10 mouse cellular contexts compared by ENCODE assay signal in the genomic region with DNA sequence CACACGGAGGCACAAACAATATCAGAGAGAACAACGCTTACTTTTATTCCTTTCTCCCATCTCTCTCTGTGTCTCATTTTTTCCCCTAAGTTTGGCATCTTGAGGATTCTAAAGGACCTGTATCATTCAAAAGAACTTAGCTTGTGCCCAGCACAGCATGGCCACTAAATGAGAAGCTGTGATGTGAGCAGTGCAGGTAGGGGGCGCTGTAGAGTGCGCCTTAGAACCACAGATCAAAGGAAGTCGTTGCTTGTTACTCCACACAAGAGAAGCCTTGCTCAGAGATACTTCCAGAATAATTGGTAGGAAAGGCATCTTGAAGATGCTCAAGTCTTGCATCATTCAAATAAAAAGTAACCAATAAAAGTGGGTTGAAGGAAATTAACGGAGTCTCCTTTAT.
DNase-seq lines count a peak whose midpoint lies in the region; ATAC-seq and TF ChIP-seq lines count a peak whose summit lies in the region.
"Had no signal": no experiment of that assay in that cellular context is flagged by ENCODE, and none has a peak within 500 bp of the region (broad histone marks: within the 10 kb centered on the region; RNA-seq: fewer than 3 reads in every experiment).

No protein-coding gene starts in this region.

- H3K4me2 ChIP-seq in liver, embryonic 12.5 days = no peak overlapping the region
- H3K4me2 ChIP-seq: hindbrain, embryonic 15.5 days; neural tube, embryonic 13.5 days had no signal

- WGBS in liver, adult 2 months = 37% methylated on average over 6 of the region's 6 CpGs
- WGBS in liver, embryonic 12.5 days (ENCODE audit: insufficient replicate concordance) = 32% methylated on average over 6 of the region's 6 CpGs
- 39% methylated on average over 6 of the region's 6 CpGs for WGBS in cerebellum, adult 2 months

- intact Hi-C loops in heart, postnatal 14 days (cut with DNase I) = loop anchor here (2.0 to 10.0 kb wide), 4 partner anchors 99 to 971 kb away; a partner anchor contains a TSS

- peak; percentile 37 to 85 for DNase-seq in adrenal gland, adult (ENCODE audit: inconsistent age in 2 of 2, low spot score in 1 of 2)
- DNase-seq in adrenal gland, adult 8-10 months = no peak
- no peak for DNase-seq in liver, adult 2 months (ENCODE audit: extremely low read depth, low read depth, low spot score)
- DNase-seq in cerebellum, adult 2 months = peak; percentile 31 to 34
- DNase-seq in heart, postnatal 14 days = peak; percentile 62 to 68
- peak; percentile 62 for DNase-seq in lung, postnatal 25 days (ENCODE audit: low spot score)
- peak; percentile 28 to 39 for DNase-seq in thymus, postnatal 36 days

- H3K4me3 ChIP-seq in liver, adult 2 months (ENCODE audit: insufficient read depth, low read depth, low read length) = no peak overlapping the region
- H3K4me3 ChIP-seq in liver, embryonic 12.5 days = no peak overlapping the region
- no peak overlapping the region for H3K4me3 ChIP-seq in cerebellum, adult 2 months (replicated peaks; ENCODE audit: insufficient read depth, low read depth, low read length)
- H3K4me3 ChIP-seq: hindbrain, embryonic 15.5 days; neural tube, embryonic 13.5 days had no signal

- no peak for ATAC-seq in liver, embryonic 12.5 days

- H3K4me1 ChIP-seq in liver, adult 2 months (ENCODE audit: control insufficient read depth, insufficient read depth, low read length) = no peaks in the 10 kb centered on the region
- no peaks in the 10 kb centered on the region for H3K4me1 ChIP-seq in liver, embryonic 12.5 days
- no peaks in the 10 kb centered on the region for H3K4me1 ChIP-seq in cerebellum, adult 2 months (ENCODE audit: control insufficient read depth, insufficient read depth, low read length)

- no peak for TF ChIP-seq POLR2A in liver, adult 2 months (IDR thresholded peaks at IDR 0.05; ENCODE audit: extremely low read depth, insufficient read depth, low read length)
- no peak for TF ChIP-seq POLR2A in cerebellum, adult 2 months (IDR thresholded peaks at IDR 0.05; ENCODE audit: borderline replicate concordance, insufficient read depth, low read length)

- H3K9me3 ChIP-seq in liver, embryonic 12.5 days (replicated peaks) = no peaks in the 10 kb centered on the region
- H3K9me3 ChIP-seq: hindbrain, embryonic 15.5 days; neural tube, embryonic 13.5 days had no signal

- no peaks in the 10 kb centered on the region for H3K79me2 ChIP-seq in liver, adult 2 months (ENCODE audit: control insufficient read depth, insufficient read depth, low read length)

- H3K36me3 ChIP-seq in liver, adult 2 months (ENCODE audit: control insufficient read depth, insufficient read depth, low read length) = no peaks in the 10 kb centered on the region
- H3K36me3 ChIP-seq in liver, embryonic 12.5 days = no peaks in the 10 kb centered on the region
- H3K36me3 ChIP-seq: hindbrain, embryonic 15.5 days; neural tube, embryonic 13.5 days had no signal

- peak; percentile 65 for TF ChIP-seq CTCF in liver, adult 2 months (IDR thresholded peaks at IDR 0.05; ENCODE audit: low read depth, low read length)
- TF ChIP-seq CTCF in cerebellum, adult 2 months (IDR thresholded peaks at IDR 0.05; ENCODE audit: borderline replicate concordance, insufficient read depth, low read depth, low read length) = peak; percentile 57; the same call in 1 of the 2 replicates

- H3K27ac ChIP-seq in liver, adult 2 months (replicated peaks; ENCODE audit: insufficient read depth, low read depth, low read length) = no peak overlapping the region
- H3K27ac ChIP-seq in liver, embryonic 12.5 days = no peak overlapping the region
- H3K27ac ChIP-seq in cerebellum, adult 2 months (ENCODE audit: insufficient read depth, low read length) = no peak overlapping the region
- H3K27ac ChIP-seq: hindbrain, embryonic 15.5 days; neural tube, embryonic 13.5 days had no signal

- H3K27me3 ChIP-seq in liver, adult 2 months (ENCODE audit: control insufficient read depth, insufficient read depth, low read length) = no peaks in the 10 kb centered on the region
- no peaks in the 10 kb centered on the region for H3K27me3 ChIP-seq in liver, embryonic 12.5 days (replicated peaks)
- no peaks in the 10 kb centered on the region for H3K27me3 ChIP-seq in cerebellum, adult 2 months (ENCODE audit: control insufficient read depth, insufficient read depth, low read length)
- H3K27me3 ChIP-seq: hindbrain, embryonic 15.5 days; neural tube, embryonic 13.5 days had no signal

- H3K9ac ChIP-seq in liver, adult 2 months (ENCODE audit: low read depth, low read length) = no peak overlapping the region
- no peak overlapping the region for H3K9ac ChIP-seq in liver, embryonic 12.5 days
- H3K9ac ChIP-seq: hindbrain, embryonic 15.5 days; neural tube, embryonic 13.5 days had no signal

Comparison
In these comparisons a context has a peak if more than half of its experiments do, and no peak if none do; other contexts are left out.
1. DNase-seq: peak in adrenal gland, adult (2 of 2), cerebellum, adult 2 months (2 of 2), heart, postnatal 14 days (2 of 2), lung, postnatal 25 days (single experiment) and thymus, postnatal 36 days (2 of 2); none in adrenal gland, adult 8-10 months (single experiment) and liver, adult 2 months (single experiment).